Mouse (Mus musculus) granulocyte monocyte progenitor cell, adult 5-6 weeks (primary cell): Measurements from ENCODE around the gene Rnf10. TPM values are rescaled to one million over a fixed set of nuclear protein-coding genes. Genes with fewer than 3 reads are reported as not detected.
A peak's percentile ranks its signal among the peaks of the same experiment; 100 is the strongest.
"Not testable (repeated sequence)": the region's sequence is repeated elsewhere in the genome, so short reads cannot be mapped to it uniquely, and the experiment has no call there.

ENCODE experiments used
- ATAC-seq: replicated peaks from 2 replicates; pipeline ENCODE4 v1.8.0; 2016; ENCODE audit warnings: mild to moderate bottlenecking, moderate TSS enrichment, inconsistent platforms; ENCODE audit not compliant: poor library complexity, severe bottlenecking
- total RNA-seq, 2 experiments: library from RNA; stranded (forward) in 1 of 2; stranded (reverse) in 1 of 2; fragments of 200-712, 200-1000 nt in 1 of 2; fragments of >200 nt in 1 of 2; fragmentation: Nextera tagmentation in 1 of 2; gene quantifications; 2 replicates each; pipeline ENCODE4 v1.2.3; 2014 to 2017

Rnf10 gene
- total RNA-seq (2014; fragmentation: Nextera tagmentation) (70.1 and 93.7 TPM in 2 replicates), total RNA-seq (2017) (52.6 and 57.9 TPM in 2 replicates)

- peak; percentile 93 for ATAC-seq
These were observed at the start of gene Rnf10 for GRCm38 (mm10) chr5:115272812-115273548. Gene Rnf10 (minus strand): TSS chr5:115272898.

DNA sequence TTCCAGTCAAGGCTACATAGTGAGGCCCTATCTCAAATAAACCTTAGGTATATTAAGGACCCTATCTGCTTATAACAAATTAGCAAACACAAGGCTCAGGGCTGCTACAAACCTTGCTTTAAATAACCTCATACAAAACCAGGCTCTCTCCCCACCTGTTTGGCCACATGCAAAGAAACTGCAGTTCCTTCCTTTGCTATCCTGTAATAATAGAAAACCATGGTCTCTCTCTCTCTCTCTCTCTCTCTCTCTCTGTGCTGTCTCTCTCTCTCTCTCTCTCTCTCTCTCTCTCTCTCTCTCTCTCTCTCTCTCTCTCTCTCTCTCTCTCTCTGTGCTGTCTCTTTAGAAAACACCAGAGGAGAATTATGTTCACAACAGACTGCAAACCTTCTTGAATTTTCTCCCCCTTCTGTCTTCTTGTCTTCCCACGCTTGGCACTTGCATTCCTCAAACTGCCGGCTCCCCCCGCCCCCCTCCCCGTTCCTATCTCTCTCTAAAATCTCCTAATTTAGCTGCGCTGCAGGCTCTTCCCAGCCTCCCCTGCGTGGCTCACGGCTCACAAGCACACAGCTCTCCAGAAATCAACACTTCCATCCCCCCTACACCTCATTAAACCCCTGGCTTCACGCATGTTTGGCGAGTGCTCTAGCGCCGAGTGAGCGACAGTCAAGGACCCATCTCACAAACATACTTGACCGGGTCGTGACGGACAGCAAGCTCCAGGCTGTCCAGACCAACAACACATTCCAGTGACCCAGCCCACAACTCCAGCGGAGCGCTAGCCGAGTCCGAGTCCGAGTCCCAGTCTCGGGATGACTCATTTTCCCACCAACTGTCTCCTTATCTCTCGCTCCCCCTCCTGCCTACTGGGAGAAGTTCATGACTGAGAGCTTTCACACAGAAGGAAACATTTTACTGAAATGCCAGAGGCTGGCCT is 46.6 kb upstream of the Rnf10 start:
- ATAC-seq = peak; percentile 97

- no peak for ATAC-seq
These were observed 45.1 kb upstream of the Rnf10 start for GRCm38 (mm10) chr5:115317645-115318328.

GRCm38 (mm10) chr5:115316968-115317644 is 44.4 kb upstream of the Rnf10 start:
- ATAC-seq = no peak

- no peak for ATAC-seq
These were observed 40.9 kb upstream of the Rnf10 start for GRCm38 (mm10) chr5:115313668-115313943.

DNA sequence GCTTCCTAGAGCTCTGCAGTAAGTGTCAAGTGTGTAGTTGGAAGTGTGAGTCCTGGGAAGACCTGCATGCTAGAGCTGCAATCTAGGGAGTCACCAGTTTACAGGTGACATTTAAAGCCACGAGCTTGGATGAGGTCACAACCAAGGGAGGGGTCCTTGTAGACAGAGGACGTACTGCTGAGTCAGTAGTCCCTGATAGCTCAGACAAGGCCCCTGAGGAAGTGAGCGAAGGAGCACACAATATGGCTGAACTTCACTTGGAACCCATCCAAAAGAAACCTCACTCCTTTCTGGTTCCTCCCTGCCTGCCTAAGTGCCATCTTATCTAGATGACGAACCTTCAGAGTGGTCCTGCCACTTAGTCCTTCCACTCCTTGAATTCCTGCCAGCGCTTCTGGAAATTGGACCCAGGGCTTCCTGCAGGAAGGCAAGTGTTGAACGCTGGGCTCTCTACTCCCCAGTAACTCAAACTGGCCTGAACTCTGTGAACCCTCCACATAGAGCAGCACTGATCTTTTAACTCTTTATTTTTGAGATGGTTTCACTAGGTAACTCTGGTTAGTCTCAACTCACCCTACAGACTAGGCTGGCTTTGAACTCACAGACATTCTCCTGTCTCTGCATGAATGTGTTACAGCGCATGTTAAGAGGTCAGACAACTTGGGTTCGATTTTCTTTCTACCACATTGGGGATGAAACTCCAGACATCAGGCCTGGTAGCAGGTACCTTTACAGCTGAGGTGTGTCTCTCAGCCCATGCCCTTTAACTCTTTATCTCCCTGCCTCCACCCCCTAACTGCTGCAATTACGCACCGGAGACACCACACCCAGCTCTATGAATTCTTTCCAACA is 40.3 kb upstream of the Rnf10 start:
- ATAC-seq = peak; percentile 81

DNA sequence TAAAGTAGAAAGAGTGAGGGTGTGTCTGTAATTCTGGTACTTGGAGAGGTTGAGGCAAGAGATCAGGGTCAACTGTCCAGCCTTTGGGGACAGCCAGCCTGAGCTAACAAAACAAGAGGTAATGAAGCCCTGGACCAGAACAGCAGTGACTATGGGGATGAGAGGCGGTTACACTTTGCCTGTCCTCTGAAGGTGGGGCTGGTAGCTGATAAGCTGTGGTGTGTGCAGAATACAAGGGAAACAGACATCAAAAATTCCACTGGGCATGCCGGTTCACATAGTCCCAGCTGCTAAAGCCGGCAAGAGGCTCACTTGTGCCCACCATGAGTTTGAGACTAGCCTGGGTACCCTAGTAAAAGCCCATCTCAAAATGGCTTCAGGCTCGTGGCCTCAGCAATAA is 39.7 kb upstream of the Rnf10 start:
- ATAC-seq = no peak

DNA sequence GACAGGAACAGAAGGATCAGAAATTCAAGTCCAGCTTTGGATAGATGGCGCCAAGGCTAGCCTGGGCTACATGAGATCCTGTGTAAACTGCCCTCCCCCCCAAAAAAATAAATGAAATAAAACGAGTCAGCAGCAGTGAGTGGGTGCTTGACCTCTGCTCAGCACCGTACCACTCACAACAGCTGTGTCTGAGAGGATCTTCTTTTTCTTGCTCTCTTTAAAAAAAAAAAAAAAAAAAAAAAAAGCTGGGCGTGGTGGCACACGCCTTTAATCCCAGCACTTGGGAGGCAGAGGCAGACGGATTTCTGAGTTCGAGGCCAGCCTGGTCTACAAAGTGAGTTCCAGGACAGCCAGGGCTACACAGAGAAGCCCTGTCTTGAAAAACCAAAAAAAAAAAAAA is 29.5 kb upstream of the Rnf10 start:
- ATAC-seq = not testable (repeated sequence)

DNA sequence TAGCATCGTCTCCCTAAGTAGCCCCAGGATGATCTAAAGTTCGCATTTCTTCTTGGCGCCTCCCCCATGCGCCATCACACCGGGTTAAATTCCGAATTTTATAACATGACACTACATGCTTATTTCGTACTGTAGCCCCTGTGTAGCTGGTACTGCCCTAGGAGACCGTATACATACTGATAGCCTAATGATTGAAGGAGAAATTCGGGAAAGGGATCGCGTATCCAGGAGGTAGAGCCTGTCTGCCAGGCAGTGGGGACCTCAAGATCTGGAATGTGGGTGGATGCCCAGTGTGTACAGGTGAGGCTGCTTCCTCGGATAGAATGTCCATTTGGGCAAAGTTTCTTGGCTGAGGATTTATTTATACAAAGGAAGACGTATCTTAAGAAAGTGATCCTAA is 28.9 kb upstream of the Rnf10 start:
- ATAC-seq = no peak

DNA sequence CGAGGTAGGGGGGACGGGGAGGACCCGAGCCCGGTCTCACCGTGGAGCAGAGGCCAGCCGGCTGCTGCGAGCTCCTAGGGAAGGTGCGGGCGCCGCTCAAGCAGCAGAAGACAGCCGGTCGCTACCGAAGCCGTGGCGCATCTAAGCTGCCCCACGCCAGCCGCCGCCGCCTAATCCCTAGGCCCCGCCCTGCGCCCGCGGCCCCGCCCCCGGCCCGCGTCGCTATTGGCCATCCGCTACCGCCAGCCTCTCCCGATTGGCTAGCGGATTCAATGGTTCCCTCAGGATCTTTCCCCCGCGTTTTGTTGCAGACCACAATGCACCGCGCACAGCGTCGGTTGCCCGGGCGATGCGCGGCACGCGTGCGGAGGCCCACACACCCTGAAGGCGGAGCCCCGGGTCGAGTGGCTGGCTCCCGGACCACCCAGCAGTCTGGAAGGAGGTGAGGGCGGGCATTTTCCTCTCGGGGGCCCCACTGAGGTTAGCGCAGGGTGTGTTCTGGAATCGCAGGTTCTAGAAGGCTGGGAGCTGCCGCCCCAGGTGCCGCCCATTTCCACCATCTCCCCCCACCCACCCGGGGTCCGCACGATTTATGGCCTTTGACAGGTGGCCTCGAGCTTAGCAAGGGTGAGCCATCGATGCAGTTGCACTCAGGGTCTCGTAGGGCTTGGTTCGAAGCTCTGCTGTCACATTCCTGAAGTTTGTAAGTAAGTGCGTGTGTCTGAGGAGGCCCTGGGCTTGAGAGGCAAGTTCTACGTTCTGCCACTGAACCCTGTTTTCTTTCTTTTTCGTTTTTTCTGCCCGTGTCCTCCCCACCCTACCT is 28.3 kb upstream of the Rnf10 start, which contains the start of gene Dynll1:
Gene Dynll1, minus strand, starts transcription at position 208 of the 823 bp plus-strand sequence.
- peak; percentile 95 for ATAC-seq

GRCm38 (mm10) chr5:115300035-115300744 is 27.5 kb upstream of the Rnf10 start:
- ATAC-seq = peak; percentile 7; the same call in 1 of the 2 replicates

DNA sequence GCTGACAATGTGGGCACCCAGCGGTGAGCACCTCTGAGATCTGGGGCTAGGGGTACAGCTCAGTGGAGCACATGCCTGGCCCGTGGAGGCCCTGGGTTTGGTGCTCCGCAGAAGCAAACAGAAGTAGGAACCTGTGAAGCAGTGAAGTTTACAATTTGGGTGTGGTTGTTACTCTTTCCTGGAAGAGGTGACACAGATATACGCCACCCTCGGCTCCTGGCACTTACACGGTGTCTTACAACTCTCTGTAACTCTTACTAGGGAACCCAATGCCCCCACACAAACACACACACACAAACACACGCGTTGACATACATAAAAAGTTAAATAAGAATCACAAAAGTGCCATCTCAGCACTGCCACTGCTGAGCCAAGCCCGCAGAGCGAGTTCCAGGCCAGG is 23.6 kb upstream of the Rnf10 start:
- no peak for ATAC-seq

- no peak for ATAC-seq
These were observed 21.5 kb upstream of the Rnf10 start for GRCm38 (mm10) chr5:115294173-115294572.

DNA sequence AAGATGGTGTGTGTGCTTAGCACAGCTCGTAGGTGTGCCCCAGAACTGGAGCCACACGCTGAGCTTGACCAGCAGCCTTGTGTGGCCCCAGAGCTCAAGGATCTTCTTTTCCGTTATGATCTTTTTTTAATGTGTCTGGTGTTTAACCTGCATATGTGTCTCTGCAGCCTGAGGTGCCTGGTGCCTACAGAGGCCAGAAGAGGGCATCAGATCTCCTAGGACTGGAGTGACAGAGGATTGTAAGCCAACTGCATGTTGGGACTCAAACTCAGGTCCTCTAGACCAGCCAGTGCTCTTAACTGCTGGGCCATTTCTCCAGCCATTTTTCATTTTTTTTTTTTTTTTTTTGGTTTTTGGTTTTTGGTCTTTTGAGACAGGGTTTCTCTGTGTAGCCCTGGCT is 12.0 kb upstream of the Rnf10 start:
- ATAC-seq = no peak

DNA sequence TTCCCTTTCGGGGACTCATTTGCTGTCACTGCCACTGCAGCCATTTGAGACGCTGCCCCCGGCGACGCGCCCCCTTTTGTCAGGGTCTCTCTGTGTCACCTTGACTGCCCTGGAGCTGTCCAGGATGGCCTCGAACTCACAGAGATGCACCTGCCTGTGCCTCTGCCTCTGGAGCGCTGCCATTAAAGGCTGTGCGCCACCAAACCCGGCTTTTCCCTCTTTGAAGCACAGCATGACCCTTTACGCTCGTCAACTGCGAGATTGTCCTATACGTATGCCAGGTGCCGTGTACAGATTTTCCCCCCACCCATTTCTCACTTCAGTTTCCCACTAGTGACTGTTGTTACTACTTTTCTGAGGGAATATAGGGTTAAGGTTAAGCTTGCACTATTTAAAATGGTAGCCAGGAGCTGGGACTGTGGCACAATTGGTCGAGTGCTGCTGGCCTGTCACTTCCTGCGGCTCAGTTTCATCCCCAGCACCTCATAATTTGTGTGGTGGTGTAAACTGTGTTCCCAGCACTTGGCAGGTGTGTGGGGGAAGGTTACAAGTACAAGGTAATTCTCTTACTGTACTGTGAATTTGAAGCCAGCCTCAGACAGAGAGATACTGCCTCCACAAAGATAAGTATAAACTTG is 7.5 kb upstream of the Rnf10 start:
- ATAC-seq = peak; percentile 43

DNA sequence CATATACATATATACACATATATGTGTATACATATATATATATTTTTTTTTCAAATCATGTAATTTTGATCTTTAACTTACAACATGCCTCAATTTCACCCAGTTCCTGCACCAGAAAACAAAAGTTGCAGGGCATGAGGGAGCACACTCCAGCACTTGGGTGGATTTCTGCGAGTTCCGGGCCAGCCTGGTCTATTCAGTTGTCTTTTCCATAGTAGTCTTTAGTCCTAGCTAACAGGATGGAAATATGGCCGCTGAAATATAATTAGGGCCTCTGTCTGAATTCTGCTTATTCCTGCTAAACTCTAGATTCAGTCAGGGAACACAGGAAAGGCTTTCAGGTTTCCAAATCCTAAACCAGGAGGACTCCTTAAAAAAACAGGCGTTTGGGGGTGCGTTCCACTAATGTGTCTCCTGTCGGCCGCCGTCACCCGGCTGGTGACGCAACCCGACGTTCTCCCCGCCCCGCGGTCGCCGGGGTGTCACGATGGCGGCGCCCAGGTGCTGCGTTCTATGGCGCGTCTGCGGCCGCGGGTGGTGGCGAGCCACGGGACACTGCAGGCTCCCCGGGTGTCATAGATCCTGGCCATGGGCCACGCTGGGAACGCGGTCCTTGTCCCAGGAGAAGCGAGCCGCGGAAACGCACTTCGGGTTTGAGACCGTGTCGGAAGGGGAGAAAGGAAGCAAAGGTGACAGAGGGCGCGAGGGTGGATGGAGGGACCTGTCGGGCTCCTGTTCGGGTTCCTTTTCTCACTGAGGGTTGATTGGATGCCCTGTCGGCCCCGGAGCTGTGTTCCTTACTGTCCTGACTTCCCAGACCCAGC is 6.7 kb upstream of the Rnf10 start, which contains the start of gene Coq5:
Gene Coq5, plus strand, starts transcription at position 441 of the 824 bp plus-strand sequence.
- ATAC-seq = peak; percentile 88
